Mouse (Mus musculus) ES-Bruce4 (cell line): ENCODE results near the gene Gpr18.

Experiments used
- CTCF ChIP-seq: IDR thresholded peaks from one replicate; pipeline ENCODE4 v1.8.1; 2011; ENCODE audit warnings: low read depth, low read length
- EP300 ChIP-seq: IDR thresholded peaks from 2 replicates; pipeline ENCODE4 v1.6.1; 2011; ENCODE audit warnings: low read depth, low read length; ENCODE audit not compliant: insufficient read depth
- POLR2A ChIP-seq: IDR thresholded peaks from one replicate; pipeline ENCODE4 v1.8.1; 2011; ENCODE audit warnings: low read length; ENCODE audit not compliant: insufficient read depth

DNA sequence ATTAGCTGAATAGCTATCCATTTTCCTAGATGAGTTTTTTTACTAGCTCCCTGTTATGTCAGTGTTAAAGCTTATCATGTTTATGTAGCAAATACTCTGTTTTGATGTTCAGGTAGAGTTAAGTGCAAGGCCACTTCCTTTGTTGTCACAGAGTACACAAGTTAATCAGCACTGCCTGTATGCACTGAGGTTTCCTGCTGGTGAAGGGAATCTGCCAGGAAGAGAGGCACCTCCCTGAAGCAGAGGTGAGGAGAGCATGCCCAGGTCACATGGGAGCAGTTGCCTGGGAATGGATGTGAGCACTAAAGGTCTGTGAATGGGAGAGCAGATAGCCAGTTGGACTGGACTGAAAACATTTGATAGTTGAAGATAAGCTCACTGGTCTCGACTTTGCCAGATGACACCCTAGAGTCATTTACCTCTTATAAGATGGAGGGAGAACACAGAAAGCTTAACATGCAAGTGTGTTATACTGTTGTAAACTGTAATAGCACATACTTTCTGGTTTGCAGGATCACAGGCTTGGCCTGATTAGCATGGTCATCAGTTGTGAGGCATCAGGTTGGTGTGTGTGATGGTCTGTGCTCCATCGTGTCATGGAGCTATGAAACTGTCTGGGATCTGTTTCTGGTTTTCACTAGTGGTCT is 35.9 kb upstream of the Gpr18 start:
- TF ChIP-seq EP300 = no peak
- no peak for TF ChIP-seq POLR2A
- TF ChIP-seq CTCF = no peak
